ENCODE assay signal across 8 mouse cellular contexts in the genomic region with DNA sequence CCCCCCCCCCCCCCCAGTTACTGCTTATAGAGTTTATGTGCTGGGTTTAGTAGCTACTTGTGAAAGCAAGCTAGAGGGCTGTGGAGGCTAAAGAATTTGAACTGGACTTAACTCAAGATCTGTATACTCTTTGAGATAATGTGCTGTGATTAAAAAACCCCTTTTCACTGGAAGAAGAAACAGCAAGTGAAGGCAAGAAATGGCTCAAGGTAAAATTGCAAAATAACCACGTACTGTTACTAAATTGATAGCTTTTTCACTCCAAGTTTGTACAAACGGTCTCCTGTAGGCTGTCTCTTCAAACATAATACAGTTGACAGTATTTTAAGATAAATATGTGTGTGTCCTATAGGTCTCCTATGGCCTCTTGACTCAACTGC. TPM values are rescaled to one million over a fixed set of nuclear protein-coding genes. Genes with fewer than 3 reads are reported as not detected.
A peak's percentile ranks its signal among the peaks of the same experiment; 100 is the strongest.
DNase-seq lines count a peak whose midpoint lies in the region; ATAC-seq and TF ChIP-seq lines count a peak whose summit lies in the region.

No protein-coding gene starts in this region.

- no peaks in the 10 kb centered on the region for H3K27me3 ChIP-seq in testis, adult 2 months (ENCODE audit: control insufficient read depth, insufficient read depth, low read length)
- H3K27me3 ChIP-seq in forebrain, embryonic 15.5 days = no peaks in the 10 kb centered on the region
- H3K27me3 ChIP-seq in liver, embryonic 12.5 days (replicated peaks) = no peaks in the 10 kb centered on the region
- no peaks in the 10 kb centered on the region for H3K27me3 ChIP-seq in stomach, postnatal 0 days (ENCODE audit: control insufficient read depth, insufficient read depth, low read length)

- no peak for TF ChIP-seq POLR2A in testis, adult 2 months (IDR thresholded peaks at IDR 0.05; ENCODE audit: control insufficient read depth, low read depth, low read length)
- TF ChIP-seq POLR2A in lung, adult 2 months (IDR thresholded peaks at IDR 0.05; ENCODE audit: borderline replicate concordance, extremely low read depth, low read depth, low read length) = no peak

- TF ChIP-seq CTCF in testis, adult 2 months (IDR thresholded peaks at IDR 0.05; ENCODE audit: control insufficient read depth, insufficient read depth, insufficient replicate concordance, low read depth, low read length) = no peak
- TF ChIP-seq CTCF in stomach, postnatal 0 days (IDR thresholded peaks at IDR 0.05; ENCODE audit: low read depth) = no peak
- TF ChIP-seq CTCF in lung, adult 2 months (IDR thresholded peaks at IDR 0.05; ENCODE audit: insufficient read depth, low read length) = no peak

- TF ChIP-seq EP300 in stomach, postnatal 0 days (optimal IDR thresholded peaks at IDR 0.05) = no peak

- H3K9me3 ChIP-seq in forebrain, embryonic 15.5 days = no peaks in the 10 kb centered on the region
- H3K9me3 ChIP-seq in liver, embryonic 12.5 days (replicated peaks) = no peaks in the 10 kb centered on the region
- no peaks in the 10 kb centered on the region for H3K9me3 ChIP-seq in stomach, postnatal 0 days (ENCODE audit: control insufficient read depth, low read length)

- H3K4me2 ChIP-seq in forebrain, embryonic 15.5 days (replicated peaks) = peak overlapping the region; percentile 98; the same call in 1 of the 2 replicates
- H3K4me2 ChIP-seq in liver, embryonic 12.5 days = peak overlapping the region; percentile 89
- peak overlapping the region; percentile 80 for H3K4me2 ChIP-seq in stomach, postnatal 0 days (replicated peaks; ENCODE audit: low read depth)

- no peak overlapping the region for H3K27ac ChIP-seq in testis, adult 2 months (ENCODE audit: control insufficient read depth, insufficient read depth, low read depth, low read length)
- no peak overlapping the region for H3K27ac ChIP-seq in forebrain, embryonic 15.5 days (replicated peaks)
- peak overlapping the region; percentile 98 for H3K27ac ChIP-seq in liver, embryonic 12.5 days
- no peak overlapping the region for H3K27ac ChIP-seq in stomach, postnatal 0 days (replicated peaks)

- whole genome bisulfite sequencing in forebrain, embryonic 15.5 days = 72% methylated on average over 2 of the region's 2 CpGs
- 29% methylated on average over 2 of the region's 2 CpGs for WGBS in liver, embryonic 12.5 days (ENCODE audit: insufficient replicate concordance)
- 29% methylated on average over 2 of the region's 2 CpGs for WGBS in stomach, postnatal 0 days
- WGBS in lung, adult 2 months = 54% methylated on average over 2 of the region's 2 CpGs

- no peak overlapping the region for H3K9ac ChIP-seq in forebrain, embryonic 15.5 days (replicated peaks)
- peak overlapping the region; percentile 78 for H3K9ac ChIP-seq in liver, embryonic 12.5 days
- H3K9ac ChIP-seq in stomach, postnatal 0 days (ENCODE audit: low read length) = no peak overlapping the region

- peak overlapping the region; percentile 41; the same call in 1 of the 2 replicates for H3K4me3 ChIP-seq in testis, adult 2 months (ENCODE audit: control insufficient read depth, low read depth, low read length)
- no peak overlapping the region for H3K4me3 ChIP-seq in forebrain, embryonic 15.5 days
- peak overlapping the region; percentile 69 for H3K4me3 ChIP-seq in liver, embryonic 12.5 days
- peak overlapping the region; percentile 44 for H3K4me3 ChIP-seq in stomach, postnatal 0 days (ENCODE audit: low read depth, low read length)
- H3K4me3 ChIP-seq in lung, adult 2 months (replicated peaks; ENCODE audit: extremely low read depth, low read depth, low read length) = no peak overlapping the region

- H3K4me1 ChIP-seq in testis, adult 2 months (ENCODE audit: control insufficient read depth, insufficient read depth, low read length) = peaks cover 3% of the 10 kb centered on the region
- peaks cover 19% of the 10 kb centered on the region for H3K4me1 ChIP-seq in forebrain, embryonic 15.5 days
- peaks cover 93% of the 10 kb centered on the region for H3K4me1 ChIP-seq in liver, embryonic 12.5 days
- 0 out of 2 replicates have a peak, but pooled peaks cover under 1% of the 10 kb centered on the region for H3K4me1 ChIP-seq in stomach, postnatal 0 days (replicated peaks; ENCODE audit: control insufficient read depth, insufficient read depth)
- H3K4me1 ChIP-seq in lung, adult 2 months (ENCODE audit: control insufficient read depth, insufficient read depth, low read length) = peaks cover 8% of the 10 kb centered on the region

- no peaks in the 10 kb centered on the region for H3K36me3 ChIP-seq in testis, adult 2 months (ENCODE audit: control insufficient read depth, insufficient read depth, low read length)
- H3K36me3 ChIP-seq in forebrain, embryonic 15.5 days = no peaks in the 10 kb centered on the region; the same call in 1 of the 2 replicates
- H3K36me3 ChIP-seq in liver, embryonic 12.5 days = peaks cover 28% of the 10 kb centered on the region
- H3K36me3 ChIP-seq in stomach, postnatal 0 days (ENCODE audit: control insufficient read depth, insufficient read depth, low read length) = no peaks in the 10 kb centered on the region; the same call in 1 of the 2 replicates

- ATAC-seq in forebrain, embryonic 15.5 days (replicated peaks) = no peak
- ATAC-seq in liver, embryonic 12.5 days = no peak
- no peak for ATAC-seq in stomach, postnatal 0 days (ENCODE audit: low FRiP score, low TSS enrichment)

- no peak for DNase-seq in testis, postnatal 10 days (ENCODE audit: low spot score)
- no peak for DNase-seq in stomach, postnatal 0 days (ENCODE audit: low spot score)
- no peak for DNase-seq in adrenal gland, postnatal 25 days
- no peak for DNase-seq in lung, adult 2 months
- no peak for DNase-seq in thymus, postnatal 25 days

RNA-seq across cellular contexts. Expression of gene Ncoa4, which starts 6.4 kb away (rescaled TPM):
- polyA plus RNA-seq in testis, adult 2 months (2012; rRNA removed) = 89.1 and 103 TPM in 2 replicates
- polyA plus RNA-seq in forebrain, embryonic 15.5 days (2015; fragmentation: Nextera tagmentation; extraction: Ambion mirVana) = 103 and 112 TPM in 2 replicates
- 289 and 291 TPM in 2 replicates for polyA plus RNA-seq in liver, embryonic 12.5 days (2016; fragmentation: Nextera tagmentation; extraction: Ambion mirVana)
- polyA plus RNA-seq in stomach, postnatal 0 days (2015; fragmentation: Nextera tagmentation; extraction: Ambion mirVana) = 97.2 and 100 TPM in 2 replicates
- 151 and 193 TPM in 2 replicates for total RNA-seq in adrenal gland, postnatal 25 days (2021)
- polyA plus RNA-seq in lung, adult 2 months (2012; rRNA removed) = 29.1 and 36.3 TPM in 2 replicates

RNA-seq across cellular contexts. Expression of gene Msmb, which starts 24.2 kb away (rescaled TPM):
- not detected in 2 replicates for polyA plus RNA-seq in testis, adult 2 months (2012; rRNA removed)
- not detected in 2 replicates for polyA plus RNA-seq in forebrain, embryonic 15.5 days (2015; fragmentation: Nextera tagmentation; extraction: Ambion mirVana)
- polyA plus RNA-seq in liver, embryonic 12.5 days (2016; fragmentation: Nextera tagmentation; extraction: Ambion mirVana) = 0.36 and 0.50 TPM in 2 replicates
- polyA plus RNA-seq in stomach, postnatal 0 days (2015; fragmentation: Nextera tagmentation; extraction: Ambion mirVana) = not detected in 2 replicates
- not detected in 2 replicates for total RNA-seq in adrenal gland, postnatal 25 days (2021)
- not detected in 2 replicates for polyA plus RNA-seq in lung, adult 2 months (2012; rRNA removed)

RNA-seq across cellular contexts. Expression of gene Timm23, which starts 35.6 kb away (rescaled TPM):
- polyA plus RNA-seq in testis, adult 2 months (2012; rRNA removed) = 146 and 154 TPM in 2 replicates
- 221 and 228 TPM in 2 replicates for polyA plus RNA-seq in forebrain, embryonic 15.5 days (2015; fragmentation: Nextera tagmentation; extraction: Ambion mirVana)
- 280 and 286 TPM in 2 replicates for polyA plus RNA-seq in liver, embryonic 12.5 days (2016; fragmentation: Nextera tagmentation; extraction: Ambion mirVana)
- 218 and 234 TPM in 2 replicates for polyA plus RNA-seq in stomach, postnatal 0 days (2015; fragmentation: Nextera tagmentation; extraction: Ambion mirVana)
- 121 and 174 TPM in 2 replicates for total RNA-seq in adrenal gland, postnatal 25 days (2021)
- 83.6 and 93.2 TPM in 2 replicates for polyA plus RNA-seq in lung, adult 2 months (2012; rRNA removed)

RNA-seq across cellular contexts. Expression of gene Parg, which starts 35.7 kb away (rescaled TPM):
- polyA plus RNA-seq in testis, adult 2 months (2012; rRNA removed) = 6.5 and 7.6 TPM in 2 replicates
- 39.8 and 41.7 TPM in 2 replicates for polyA plus RNA-seq in forebrain, embryonic 15.5 days (2015; fragmentation: Nextera tagmentation; extraction: Ambion mirVana)
- 22.7 and 26.1 TPM in 2 replicates for polyA plus RNA-seq in liver, embryonic 12.5 days (2016; fragmentation: Nextera tagmentation; extraction: Ambion mirVana)
- polyA plus RNA-seq in stomach, postnatal 0 days (2015; fragmentation: Nextera tagmentation; extraction: Ambion mirVana) = 15.2 and 17.5 TPM in 2 replicates
- 73.1 and 75.6 TPM in 2 replicates for total RNA-seq in adrenal gland, postnatal 25 days (2021)
- polyA plus RNA-seq in lung, adult 2 months (2012; rRNA removed) = 4.1 and 4.9 TPM in 2 replicates

Comparison
In these comparisons a context has a peak if more than half of its experiments do, and no peak if none do; other contexts are left out.
1. H3K4me3 ChIP-seq: peak in testis, adult 2 months (single experiment), liver, embryonic 12.5 days (single experiment) and stomach, postnatal 0 days (single experiment); none in forebrain, embryonic 15.5 days (single experiment) and lung, adult 2 months (single experiment).
2. Peak in every context shown above with its lines, with median percentiles within 50 percentile points of each other: H3K4me2 ChIP-seq.